19 mouse cellular contexts compared by ENCODE assay signal in genomic region chr1:17449291-17449690, GRCm38 (mm10).
A peak's percentile ranks its signal among the peaks of the same experiment; 100 is the strongest.
DNase-seq lines count a peak whose midpoint lies in the region; ATAC-seq and TF ChIP-seq lines count a peak whose summit lies in the region.
"Had no signal": no experiment of that assay in that cellular context is flagged by ENCODE, and none has a peak within 500 bp of the region (broad histone marks: within the 10 kb centered on the region; RNA-seq: fewer than 3 reads in every experiment).

No protein-coding gene starts in this region.

- no peak overlapping the region for H3ac ChIP-seq in myocyte (ENCODE audit: control insufficient read depth, insufficient read length)

- no peak for TF ChIP-seq CTCF in forebrain, postnatal 0 days (IDR thresholded peaks at IDR 0.05; ENCODE audit: low read depth)

- peak; percentile 89 for DNase-seq in heart, adult 11 months
- DNase-seq in heart, postnatal 25 days (ENCODE audit: low spot score) = no peak
- peak; percentile 2 for DNase-seq in kidney, adult 9 months
- DNase-seq in kidney, adult 8-10 months = no peak
- DNase-seq in adipocyte (ENCODE audit: low spot score) = peak; percentile 61
- no peak for DNase-seq in forebrain, postnatal 0 days
- DNase-seq: cerebellum, adult 11-12 months; embryo, embryonic 11 days; gastrocnemius, postnatal 14 days; left cerebral cortex, postnatal 4 days; right cerebral cortex, postnatal 14 days had no signal

- intact Hi-C loops in heart, postnatal 25 days (cut with DNase I) = no loop called here

- TF ChIP-seq POLR2A in myocyte (IDR thresholded peaks at IDR 0.05; ENCODE audit: insufficient read length, low read depth) = no peak

- H3K4me2 ChIP-seq in myocyte (ENCODE audit: low read depth) = no peak overlapping the region
- no peak overlapping the region for H3K4me2 ChIP-seq in forebrain, postnatal 0 days (ENCODE audit: low read depth)
- H3K4me2 ChIP-seq: forebrain, embryonic 15.5 days; liver, embryonic 12.5 days; lung, embryonic 15.5 days; neural tube, embryonic 12.5 days had no signal

- no peak for ATAC-seq in forebrain, postnatal 0 days
- ATAC-seq: CD4-positive, CD25-positive, alpha-beta regulatory T cell, adult 4 months; forebrain, embryonic 15.5 days; inflammation-experienced regulatory T-cells, adult 6 months; liver, embryonic 12.5 days; midbrain, embryonic 16.5 days had no signal

- no peaks in the 10 kb centered on the region for H3K36me3 ChIP-seq in myocyte (ENCODE audit: control insufficient read depth, insufficient read depth)
- no peaks in the 10 kb centered on the region for H3K36me3 ChIP-seq in forebrain, postnatal 0 days (ENCODE audit: insufficient read depth)
- H3K36me3 ChIP-seq: forebrain, embryonic 15.5 days; liver, embryonic 12.5 days; lung, embryonic 15.5 days; neural tube, embryonic 12.5 days had no signal

- no peaks in the 10 kb centered on the region for H3K79me2 ChIP-seq in myocyte (ENCODE audit: control insufficient read depth, insufficient read depth)

- H3K4me1 ChIP-seq in forebrain, postnatal 0 days (ENCODE audit: insufficient read depth) = no peaks in the 10 kb centered on the region
- H3K4me1 ChIP-seq: forebrain, embryonic 15.5 days; liver, embryonic 12.5 days; lung, embryonic 15.5 days; neural tube, embryonic 12.5 days had no signal

- WGBS in forebrain, postnatal 0 days = 70% methylated on average over 1 of the region's 1 CpGs

- H3K9me3 ChIP-seq in forebrain, postnatal 0 days (ENCODE audit: low read length) = no peaks in the 10 kb centered on the region
- H3K9me3 ChIP-seq: forebrain, embryonic 15.5 days; liver, embryonic 12.5 days; lung, embryonic 15.5 days; neural tube, embryonic 12.5 days had no signal

- no peaks in the 10 kb centered on the region for H3K27me3 ChIP-seq in myocyte (ENCODE audit: control insufficient read depth, insufficient read depth, insufficient read length)
- H3K27me3 ChIP-seq in forebrain, postnatal 0 days (ENCODE audit: insufficient read depth, low read length) = no peaks in the 10 kb centered on the region
- H3K27me3 ChIP-seq: forebrain, embryonic 15.5 days; liver, embryonic 12.5 days; lung, embryonic 15.5 days; neural tube, embryonic 12.5 days had no signal

- H3K9ac ChIP-seq in forebrain, postnatal 0 days = no peak overlapping the region
- H3K9ac ChIP-seq: forebrain, embryonic 15.5 days; liver, embryonic 12.5 days; lung, embryonic 15.5 days; neural tube, embryonic 12.5 days had no signal

- H3K4me3 ChIP-seq in myocyte = no peak overlapping the region
- H3K4me3 ChIP-seq in forebrain, postnatal 0 days (ENCODE audit: low read depth, low read length) = no peak overlapping the region
- H3K4me3 ChIP-seq: forebrain, embryonic 15.5 days; liver, embryonic 12.5 days; lung, embryonic 15.5 days; neural tube, embryonic 12.5 days had no signal

- H3K27ac ChIP-seq in forebrain, postnatal 0 days (ENCODE audit: low read depth, low read length) = no peak overlapping the region
- H3K27ac ChIP-seq: forebrain, embryonic 15.5 days; liver, embryonic 12.5 days; lung, embryonic 15.5 days; neural tube, embryonic 12.5 days had no signal

TF ChIP-seq in myocyte, 11 proteins besides CTCF, POLR2A, EP300 and RAD21:
- no peak for TF ChIP-seq TCF3 (IDR thresholded peaks at IDR 0.05; ENCODE audit: insufficient read length, low read depth)
- TF ChIP-seq E2F4 (IDR thresholded peaks at IDR 0.05; ENCODE audit: insufficient read depth) = no peak
- peak; percentile 36 for TF ChIP-seq USF1 (IDR thresholded peaks at IDR 0.05; ENCODE audit: low read depth)
- TF ChIP-seq MYOD1 (IDR thresholded peaks at IDR 0.05; ENCODE audit: control insufficient read depth in 1 of 3, insufficient read length in 2 of 3, low read depth in 2 of 3) = no peak
- TF ChIP-seq POLR2AphosphoS2 (IDR thresholded peaks at IDR 0.05; ENCODE audit: insufficient read length, low read depth) = no peak
- no peak for TF ChIP-seq CEBPB (IDR thresholded peaks at IDR 0.05; ENCODE audit: insufficient read depth, poor library complexity, severe bottlenecking)
- TF ChIP-seq MYOG (IDR thresholded peaks at IDR 0.05; ENCODE audit: control insufficient read depth in 1 of 3, insufficient read depth in 1 of 3, insufficient read length in 2 of 3, low read depth in 2 of 3) = no peak

Comparison
In these comparisons a context has a peak if more than half of its experiments do, and no peak if none do; other contexts are left out.
1. DNase-seq: peak in heart, adult 11 months (single experiment), kidney, adult 9 months (single experiment) and adipocyte (single experiment); none in heart, postnatal 25 days (single experiment), kidney, adult 8-10 months (0 of 2) and forebrain, postnatal 0 days (single experiment).